Mouse (Mus musculus) kidney, postnatal 0 days (tissue): ENCODE data around the gene Sugct. TPM values are rescaled to one million over a fixed set of nuclear protein-coding genes. Genes with fewer than 3 reads are reported as not detected.

Experiments
- ATAC-seq: fragments of 200-750 bp; cut with Nextera tagmentation; replicated peaks from 2 replicates; pipeline ENCODE4 v1.8.0; 2017; ENCODE audit warnings: low read depth, moderate number of reproducible peaks, moderate TSS enrichment, moderate library complexity; ENCODE audit not compliant: low FRiP score
- DNase-seq: peaks from one replicate; pipeline ENCODE4 v3.0.0-alpha.2; 2016; ENCODE audit warnings: low spot score
- H3K27ac ChIP-seq: fragments of 300-500 bp; sonication (generic); 2 replicates; pipeline ENCODE4 v1.5.1; 2014; ENCODE audit warnings: mild to moderate bottlenecking
- H3K27me3 ChIP-seq: fragments of 300-500 bp; sonication (generic); 2 replicates; pipeline ENCODE4 v1.6.1; 2014; ENCODE audit warnings: low read length, mixed read lengths; ENCODE audit not compliant: insufficient read depth
- H3K36me3 ChIP-seq: fragments of 300-500 bp; sonication (generic); 2 replicates; pipeline ENCODE4 v1.6.1; 2014; ENCODE audit warnings: low read length, mixed read lengths; ENCODE audit not compliant: insufficient read depth
- H3K4me1 ChIP-seq: fragments of 300-500 bp; sonication (generic); replicated peaks from 2 replicates; pipeline ENCODE4 v1.6.1; 2014; ENCODE audit warnings: antibody characterized with exemption, low read length, mixed read lengths; ENCODE audit not compliant: insufficient read depth
- H3K4me2 ChIP-seq: fragments of 300-500 bp; sonication (generic); 2 replicates; pipeline ENCODE4 v1.6.1; 2014; ENCODE audit warnings: mild to moderate bottlenecking, low read length, moderate library complexity, mixed read lengths
- H3K4me3 ChIP-seq: fragments of 300-500 bp; sonication (generic); replicated peaks from 2 replicates; pipeline ENCODE4 v1.5.1; 2014; ENCODE audit warnings: low read depth, low read length
- H3K9ac ChIP-seq: fragments of 300-500 bp; sonication (generic); 2 replicates; pipeline ENCODE4 v1.6.1; 2014; ENCODE audit warnings: low read depth, low read length
- H3K9me3 ChIP-seq: fragments of 300-500 bp; sonication (generic); replicated peaks from 2 replicates; pipeline ENCODE4 v1.6.1; 2016; ENCODE audit warnings: low read length, inconsistent platforms, mixed read lengths
- CTCF ChIP-seq: IDR thresholded peaks from 2 replicates; pipeline ENCODE4 v1.5.1; 2016; ENCODE audit warnings: antibody characterized with exemption, low read depth, mild to moderate bottlenecking, moderate library complexity
- WGBS: fragments of 180-500 bp; shearing (Covaris S2); extraction: QIAGEN DNeasy Blood & Tissue Kit; methylation state at CpG from one replicate; pipeline ENCODE4 v1.1.7; 2014; 5-methylcytosine and 5-hydroxymethylcytosine counted together
- polyA plus RNA-seq: library from polyadenylated mRNA; unstranded; fragments of >200 nt; fragmentation: Nextera tagmentation; extraction: Ambion mirVana; gene quantifications from 2 replicates; pipeline ENCODE4 v1.2.1, GENCODE M21; 2015

Gene Sugct
- polyA plus RNA-seq, 1 experiment from 2014 or later: 33.1 TPM

DNA sequence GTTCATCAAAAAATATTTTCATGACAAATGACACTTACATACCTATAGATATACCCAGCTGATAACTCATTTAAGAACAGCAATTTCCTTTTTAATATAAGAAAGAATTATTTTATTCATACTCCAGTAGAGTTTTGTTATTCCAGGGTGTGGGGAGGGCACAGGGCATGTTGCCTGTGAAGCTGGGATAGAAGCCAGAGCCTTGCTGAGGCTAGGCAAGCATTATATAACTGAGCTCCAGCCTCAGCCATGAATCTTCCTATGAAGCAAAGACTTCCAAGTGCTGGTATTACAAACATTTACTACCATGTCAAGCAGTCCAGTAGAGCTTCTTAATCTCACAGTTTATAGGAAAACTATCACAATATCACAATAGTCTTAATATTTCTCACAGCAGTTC lies 70.4 kb downstream of the Sugct start:
- TF ChIP-seq CTCF: no peak
- no peak for ATAC-seq
- no peak overlapping the region for H3K9ac ChIP-seq
- H3K4me1 ChIP-seq: no peaks in the 10 kb centered on the region
- no peak overlapping the region for H3K27ac ChIP-seq
- H3K4me2 ChIP-seq: no peak overlapping the region
- no peak overlapping the region for H3K4me3 ChIP-seq
- no peak for DNase-seq
- no peaks in the 10 kb centered on the region for H3K27me3 ChIP-seq
- no peaks in the 10 kb centered on the region for H3K9me3 ChIP-seq
- no peaks in the 10 kb centered on the region for H3K36me3 ChIP-seq

DNA sequence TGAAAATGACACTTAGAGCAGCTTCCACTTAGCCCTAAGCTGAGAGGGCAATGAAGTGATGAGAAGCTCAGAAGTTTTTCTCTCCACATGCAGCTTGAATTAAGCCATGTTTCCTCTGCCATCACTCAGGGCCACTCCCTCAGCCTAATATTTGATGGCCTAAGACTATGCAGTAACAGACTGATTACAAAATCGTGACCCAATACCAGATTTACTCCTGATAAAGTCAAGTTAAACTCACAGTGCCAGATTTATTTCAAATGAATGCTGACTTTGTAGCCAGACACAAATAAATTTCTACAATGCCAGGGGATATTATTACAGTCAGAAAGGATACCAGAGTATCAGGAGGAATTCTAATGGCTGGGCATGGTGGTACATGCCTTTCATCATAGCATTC lies 89.1 kb downstream of the Sugct start:
- no peak for TF ChIP-seq CTCF
- Histone ChIP-seq H3K27ac (no peak overlapping the region), H3K9me3 (no peaks in the 10 kb centered on the region), H3K36me3 (no peaks in the 10 kb centered on the region), H3K9ac (no peak overlapping the region), H3K4me2 (no peak overlapping the region), H3K4me1 (no peaks in the 10 kb centered on the region), H3K4me3 (no peak overlapping the region), H3K27me3 (no peaks in the 10 kb centered on the region)
- ATAC-seq (no peak), DNase-seq (no peak)
- WGBS: 46% methylated on average over 1 of the region's 1 CpGs

DNA sequence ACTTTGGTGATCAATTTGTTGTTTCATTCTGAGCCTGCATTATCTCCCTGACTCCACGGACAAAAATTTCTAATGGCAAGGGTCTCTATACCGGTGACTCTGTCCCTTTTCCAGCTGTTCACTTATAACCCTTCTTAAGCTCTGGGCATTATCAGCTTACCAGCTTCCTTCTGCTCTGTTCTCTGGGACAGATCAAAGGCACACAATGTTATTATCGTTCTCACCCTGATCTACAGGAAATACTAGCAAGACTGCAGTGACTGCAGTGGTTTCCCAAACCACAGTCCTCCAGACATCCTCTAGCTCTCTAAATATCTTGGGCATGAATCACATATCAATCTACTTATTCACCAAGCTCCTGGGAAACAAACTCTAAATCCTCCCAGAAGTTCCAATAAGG lies 90.7 kb downstream of the Sugct start:
- WGBS: 63% methylated on average over 3 of the region's 3 CpGs

DNA sequence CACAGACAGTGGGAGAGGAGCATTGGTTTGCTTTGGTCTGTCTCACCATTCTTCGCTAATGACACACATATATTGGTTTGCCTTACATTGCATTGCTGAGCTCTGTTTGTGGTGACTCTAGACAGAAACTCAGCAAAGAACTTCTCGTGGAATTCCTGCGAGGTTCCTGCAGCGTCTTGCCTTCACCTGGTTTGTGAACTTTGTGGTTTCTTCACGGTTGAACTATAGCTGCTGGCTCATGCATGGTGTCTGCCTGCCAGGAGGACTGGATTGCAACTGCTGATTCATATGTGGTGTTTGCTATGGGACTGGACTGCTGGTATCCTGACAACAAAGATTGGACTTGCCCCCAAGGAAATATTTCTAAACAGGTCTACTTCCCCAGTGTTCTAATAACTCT lies 91.6 kb downstream of the Sugct start:
- no peaks in the 10 kb centered on the region for H3K27me3 ChIP-seq
- ATAC-seq (no peak), DNase-seq (no peak)
- 91% methylated on average over 5 of the region's 5 CpGs for WGBS
- H3K4me3 ChIP-seq: no peak overlapping the region
- no peak for TF ChIP-seq CTCF
- H3K36me3 ChIP-seq: no peaks in the 10 kb centered on the region
- no peaks in the 10 kb centered on the region for H3K9me3 ChIP-seq
- H3K4me2 ChIP-seq: no peak overlapping the region
- no peaks in the 10 kb centered on the region for H3K4me1 ChIP-seq
- no peak overlapping the region for H3K27ac ChIP-seq
- H3K9ac ChIP-seq: no peak overlapping the region

More for the DNA sequence above, 90.7 kb downstream of the Sugct start:
- ATAC-seq: no peak
- no peak overlapping the region for H3K9ac ChIP-seq
- no peak for DNase-seq
- H3K4me1 ChIP-seq: no peaks in the 10 kb centered on the region
- no peaks in the 10 kb centered on the region for H3K27me3 ChIP-seq
- no peak overlapping the region for H3K4me2 ChIP-seq
- H3K9me3 ChIP-seq: no peaks in the 10 kb centered on the region
- H3K27ac ChIP-seq: no peak overlapping the region
- TF ChIP-seq CTCF: no peak
- no peaks in the 10 kb centered on the region for H3K36me3 ChIP-seq
- H3K4me3 ChIP-seq: no peak overlapping the region

DNA sequence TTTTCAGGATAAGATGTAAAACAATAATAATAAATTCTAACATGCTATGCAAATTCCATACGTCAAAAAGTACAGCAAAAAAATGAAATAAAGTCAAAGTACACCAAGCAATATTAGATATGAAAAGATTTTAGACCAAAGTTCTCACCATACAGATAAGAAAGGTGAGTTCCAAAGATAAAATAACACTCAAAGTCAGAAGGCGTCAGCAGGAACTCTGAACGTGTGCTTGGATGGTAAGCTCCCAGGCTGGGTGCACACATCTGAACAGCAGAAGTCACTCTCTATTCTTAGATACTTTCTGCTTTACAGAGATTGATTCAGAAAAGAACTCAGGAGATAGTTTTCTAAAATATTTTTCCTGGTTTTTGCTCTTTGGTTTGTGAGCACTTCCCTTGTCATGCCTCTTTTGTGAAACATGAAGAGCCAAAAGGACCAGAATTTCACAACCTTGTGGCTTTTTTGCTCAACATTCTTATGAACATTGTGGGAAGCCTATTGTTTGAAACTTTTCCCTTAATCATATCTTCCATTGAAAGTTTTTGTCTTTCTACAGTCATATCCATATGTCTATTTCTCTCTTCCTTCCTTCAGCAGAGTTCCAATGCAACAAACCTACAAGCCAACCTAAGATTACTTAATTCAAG lies 110.0 kb downstream of the Sugct start:
- H3K9me3 ChIP-seq: no peaks in the 10 kb centered on the region
- DNase-seq (no peak), ATAC-seq (no peak)
- no peak overlapping the region for H3K9ac ChIP-seq
- H3K4me3 ChIP-seq: no peak overlapping the region
- no peak overlapping the region for H3K27ac ChIP-seq
- 55% methylated on average over 3 of the region's 3 CpGs for WGBS
- no peaks in the 10 kb centered on the region for H3K36me3 ChIP-seq
- no peaks in the 10 kb centered on the region for H3K4me1 ChIP-seq
- TF ChIP-seq CTCF: no peak
- no peaks in the 10 kb centered on the region for H3K27me3 ChIP-seq
- H3K4me2 ChIP-seq: no peak overlapping the region

DNA sequence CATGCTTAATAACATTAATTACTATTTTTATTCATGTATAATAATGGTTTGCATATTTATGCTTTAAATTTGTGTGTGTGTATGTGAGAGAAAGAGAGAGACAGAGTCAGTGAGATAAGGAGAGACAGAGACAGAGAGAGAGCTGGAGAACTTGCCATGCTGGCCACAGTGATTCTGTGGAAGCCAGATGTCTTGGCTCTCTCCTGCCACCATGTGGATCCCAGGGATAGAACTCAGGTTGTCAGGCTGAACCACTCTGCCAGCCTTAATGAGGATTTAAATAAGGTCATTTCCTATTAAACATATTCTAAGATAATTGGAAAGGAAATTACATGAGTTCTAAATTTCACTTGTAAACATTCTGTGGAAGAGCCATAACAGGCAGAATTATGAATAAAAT lies 110.5 kb downstream of the Sugct start:
- Histone ChIP-seq H3K27me3 (no peaks in the 10 kb centered on the region), H3K27ac (no peak overlapping the region), H3K4me1 (no peaks in the 10 kb centered on the region), H3K9me3 (no peaks in the 10 kb centered on the region), H3K36me3 (no peaks in the 10 kb centered on the region), H3K4me2 (no peak overlapping the region), H3K9ac (no peak overlapping the region), H3K4me3 (no peak overlapping the region)
- peak; percentile 44 for DNase-seq
- TF ChIP-seq CTCF: peak; percentile 69
- no peak; the same call in 1 of the 2 replicates for ATAC-seq

DNA sequence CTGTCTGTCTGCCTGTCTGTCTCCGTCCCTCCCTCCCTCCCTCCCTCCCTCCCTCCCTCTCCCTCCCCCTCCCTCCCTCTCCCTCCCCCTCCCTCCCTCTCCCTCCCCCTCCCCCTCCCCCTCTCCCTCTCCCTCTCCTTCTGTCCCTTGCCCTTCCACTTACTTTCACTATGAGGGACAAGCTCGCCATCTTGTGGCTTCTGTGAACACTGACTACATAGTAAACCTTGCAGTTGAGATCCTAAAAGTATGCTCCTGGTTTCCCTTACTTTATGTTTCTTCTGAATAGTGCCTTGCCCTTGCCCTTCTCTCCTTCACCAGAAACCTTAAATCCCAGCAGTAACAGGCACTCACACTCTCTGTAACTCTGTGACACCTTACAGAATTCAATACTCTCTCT lies 113.7 kb downstream of the Sugct start:
- Histone ChIP-seq H3K4me1 (no peaks in the 10 kb centered on the region), H3K27me3 (no peaks in the 10 kb centered on the region), H3K9ac (no peak overlapping the region), H3K4me2 (no peak overlapping the region), H3K4me3 (no peak overlapping the region), H3K9me3 (no peaks in the 10 kb centered on the region), H3K27ac (no peak overlapping the region), H3K36me3 (no peaks in the 10 kb centered on the region)
- 49% methylated on average over 2 of the region's 2 CpGs for WGBS
- ATAC-seq: no peak; the same call in 1 of the 2 replicates
- DNase-seq: peak; percentile 53
- peak; percentile 63 for TF ChIP-seq CTCF
